Mouse (Mus musculus) gastrocnemius, postnatal 36 days (tissue): ENCODE results near the gene Cyb5d1. TPM values are rescaled to one million over a fixed set of nuclear protein-coding genes. Genes with fewer than 3 reads are reported as not detected.

ENCODE experiments used
- DNase-seq, 2 experiments: peaks; one replicate each; pipeline ENCODE4 v3.0.0; 2022
- intact Hi-C: fragments of 180-260 bp; cut with DNase I; formaldehyde crosslinking; loops from one replicate; pipeline ENCODE4 v1.15.1; 2025
- total RNA-seq, 2 experiments: library from RNA; stranded (reverse); gene quantifications; 2 replicates each; pipeline ENCODE4 v1.2.3; 2021

Gene Cyb5d1
- total RNA-seq, 2 experiments from 2014 or later, result 24.6 to 26.2 TPM

GRCm38 (mm10) chr11:69417449-69418384 is 22.3 kb upstream of the Cyb5d1 start:
- intact Hi-C loops, result loop anchor here (10.0 kb wide), 2 partner anchors 323 to 577 kb away; partner anchors contain the start of genes Gabarap, Per1 and Phf23
- DNase-seq, result peak; percentile 91

DNA sequence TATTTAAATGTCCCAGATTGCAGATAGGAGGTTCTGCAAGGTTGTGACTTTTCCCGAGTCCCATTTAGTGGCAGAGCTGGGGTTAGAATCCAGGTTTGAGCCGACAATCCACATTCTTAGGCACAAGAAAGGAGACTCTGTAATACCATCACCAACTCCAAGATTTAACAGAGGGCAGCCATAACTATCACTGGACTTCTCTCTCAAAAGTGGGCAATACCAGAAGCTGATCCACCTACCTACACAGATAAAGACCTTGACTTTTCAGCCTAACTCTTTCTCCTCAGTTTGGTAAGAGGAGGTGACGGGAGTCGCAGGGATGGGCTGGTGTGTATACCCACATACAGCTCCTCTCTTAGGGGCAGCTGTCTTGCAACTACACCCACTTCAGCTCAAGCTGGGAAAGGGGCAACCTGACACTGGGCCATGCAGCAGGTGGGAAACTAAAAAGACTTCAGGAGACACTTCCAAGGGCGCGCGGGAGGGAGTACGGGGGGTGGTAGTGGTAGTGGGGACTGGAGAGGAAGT is 21.6 kb upstream of the Cyb5d1 start:
- DNase-seq, result no peak
- intact Hi-C loops, result loop anchor here (10.0 kb wide), 2 partner anchors 322 to 578 kb away; partner anchors contain the start of genes Gabarap, Per1 and Phf23

DNA sequence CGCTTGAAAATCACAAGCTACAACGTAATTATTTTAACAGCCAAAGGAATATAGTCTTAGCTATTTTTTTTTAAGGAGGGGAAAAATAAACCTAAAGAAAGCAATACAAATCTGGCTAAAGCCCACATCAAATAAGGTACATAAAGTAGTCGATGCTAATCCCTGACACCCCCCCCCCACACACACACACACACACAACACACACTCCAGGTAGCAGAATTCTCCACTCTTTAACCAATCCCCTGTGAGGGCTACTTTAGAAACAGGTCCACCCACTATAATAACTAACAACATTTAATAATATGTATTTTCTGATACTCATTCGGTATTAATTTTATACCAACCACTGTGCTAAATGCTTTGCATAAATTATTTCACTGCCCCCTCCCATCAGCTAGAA is 21.1 kb upstream of the Cyb5d1 start:
- intact Hi-C loops, result loop anchor here (10.0 kb wide), 2 partner anchors 322 to 578 kb away; partner anchors contain the start of genes Gabarap, Per1 and Phf23
- DNase-seq, result no peak

- DNase-seq, result no peak
- intact Hi-C loops, result loop anchor here (10.0 kb wide), 2 partner anchors 321 to 579 kb away; partner anchors contain the start of genes Gabarap, Per1 and Phf23
Measured at GRCm38 (mm10) chr11:69415668-69416451, 20.4 kb upstream of the Cyb5d1 start.

- DNase-seq, result peak; percentile 64 to 66
- intact Hi-C loops, result loop anchor here (10.0 kb wide), 2 partner anchors 320 to 580 kb away; partner anchors contain the start of genes Gabarap, Per1 and Phf23
Measured at GRCm38 (mm10) chr11:69415327-69415667, 19.9 kb upstream of the Cyb5d1 start.

DNA sequence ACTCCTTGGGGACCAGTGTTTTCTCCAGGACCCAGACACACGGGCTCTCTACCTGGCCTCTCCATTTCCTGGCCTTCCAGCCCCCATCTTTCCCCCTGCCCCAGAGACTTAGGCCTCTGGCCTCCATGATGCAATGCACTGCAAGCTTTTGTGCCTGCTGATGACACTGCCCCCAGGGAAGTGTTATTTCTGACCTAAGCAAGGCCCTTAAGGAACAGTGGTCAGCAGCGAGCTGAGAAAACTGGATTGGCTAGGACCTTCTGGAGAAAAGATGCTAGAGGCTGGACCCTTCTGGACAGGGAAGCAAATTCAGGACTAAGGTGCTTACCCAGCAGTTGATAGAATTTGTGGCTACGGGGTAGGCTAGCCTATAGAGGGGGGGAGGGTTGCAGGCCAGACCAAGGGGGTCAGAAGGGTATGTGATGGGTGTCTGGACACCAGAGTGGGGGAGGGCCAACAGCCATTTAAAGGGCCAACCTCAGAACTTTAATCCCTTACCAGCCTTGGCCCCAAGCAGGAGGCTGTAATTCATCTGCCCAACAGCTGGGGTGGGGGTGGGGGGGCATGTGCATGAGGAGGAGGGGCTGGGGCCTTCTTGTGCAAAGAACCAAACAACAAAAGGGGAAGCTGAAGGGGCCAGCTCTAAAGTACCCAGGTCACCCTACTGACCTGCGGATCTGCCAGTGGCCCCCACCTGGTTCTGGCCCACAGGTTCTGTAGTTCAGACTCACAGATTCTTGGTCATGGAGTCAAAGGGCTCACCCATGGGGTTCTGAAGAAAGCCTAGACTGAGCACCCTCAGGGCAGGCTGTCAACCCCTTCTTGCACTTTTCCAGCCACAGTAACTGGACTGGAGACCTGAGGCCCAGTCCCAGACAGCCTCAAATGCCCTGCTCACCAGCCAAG is 19.2 kb upstream of the Cyb5d1 start:
- intact Hi-C loops, result loop anchor here (10.0 kb wide), 2 partner anchors 320 to 580 kb away; partner anchors contain the start of genes Gabarap, Per1 and Phf23
- DNase-seq, result no peak

DNA sequence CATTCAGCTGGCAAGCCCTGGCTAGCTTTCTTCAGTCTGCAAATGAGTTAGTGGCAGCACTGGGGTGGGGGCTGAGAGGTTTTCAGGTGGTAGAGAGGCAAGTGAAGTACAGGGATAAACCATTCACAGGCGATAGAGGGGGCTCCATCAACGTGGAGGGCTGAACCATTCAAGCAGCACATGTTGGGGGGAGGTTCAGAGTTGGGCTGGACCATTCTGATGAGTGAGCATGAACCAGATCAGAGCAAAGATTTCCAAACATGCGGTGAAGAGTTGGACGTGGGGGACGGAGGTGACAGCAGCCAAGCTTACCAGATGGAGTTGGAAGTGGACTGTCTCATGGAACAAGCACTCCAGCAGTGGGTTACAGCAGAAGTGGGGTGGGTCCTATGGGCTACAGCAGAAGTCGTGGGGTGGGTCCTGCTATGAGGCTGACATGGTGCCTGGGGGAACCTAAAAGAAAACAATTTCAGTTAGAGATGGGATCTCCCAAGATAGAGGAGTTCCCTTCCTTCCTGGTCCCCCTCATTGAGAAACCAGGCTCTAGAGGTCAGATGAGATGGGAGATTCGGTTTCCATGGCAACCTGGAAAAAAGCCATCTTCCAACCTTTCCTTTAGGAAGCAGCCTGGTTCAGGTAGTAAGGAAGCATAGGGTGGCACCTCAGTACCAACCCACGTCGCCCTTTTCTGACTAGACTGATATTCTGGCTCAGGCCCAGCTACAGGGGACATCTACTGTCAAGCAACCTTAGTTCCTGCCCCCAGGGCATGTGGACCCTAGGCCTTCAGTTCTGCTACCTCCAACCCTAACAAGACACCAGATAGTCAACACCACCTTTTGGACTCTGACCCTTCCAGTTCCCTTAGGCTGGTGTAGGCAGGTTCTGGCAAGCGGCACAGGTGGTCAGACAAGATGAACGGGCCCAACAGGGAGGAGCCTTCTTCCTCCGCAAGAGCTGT is 18.1 kb upstream of the Cyb5d1 start, which contains the start of gene Kdm6b:
TSS of gene Kdm6b (minus strand) at position 455 of the 961 bp plus-strand sequence.
- no peak for DNase-seq

DNA sequence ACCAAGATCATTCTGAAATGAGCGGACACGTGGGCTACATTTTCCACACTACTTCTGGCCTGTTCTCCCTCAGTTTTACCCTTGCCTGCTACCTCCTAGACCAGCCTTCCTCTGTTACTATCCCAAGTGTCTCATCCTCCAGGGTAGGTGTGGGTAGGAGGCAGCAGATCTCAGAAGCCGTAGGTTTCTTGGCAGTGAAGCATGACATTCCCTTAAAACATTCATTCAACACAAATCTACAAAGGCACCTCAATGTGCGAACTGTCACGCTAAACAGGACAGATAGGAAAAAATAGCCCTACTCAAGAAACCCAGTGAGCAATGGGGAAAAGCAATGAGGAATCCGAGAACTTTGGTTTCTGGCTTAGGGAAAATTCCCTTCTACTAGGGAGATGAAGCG is 17.1 kb upstream of the Cyb5d1 start:
- intact Hi-C loops, result loop anchor here (10.0 kb wide), 2 partner anchors 318 to 582 kb away; partner anchors contain the start of genes Gabarap, Per1 and Phf23
- no peak for DNase-seq

More for the DNA sequence above, 18.1 kb upstream of the Cyb5d1 start, which contains the start of gene Kdm6b:
- intact Hi-C loops, result loop anchor here (10.0 kb wide), 2 partner anchors 319 to 581 kb away; partner anchors contain the start of genes Gabarap, Per1 and Phf23

DNA sequence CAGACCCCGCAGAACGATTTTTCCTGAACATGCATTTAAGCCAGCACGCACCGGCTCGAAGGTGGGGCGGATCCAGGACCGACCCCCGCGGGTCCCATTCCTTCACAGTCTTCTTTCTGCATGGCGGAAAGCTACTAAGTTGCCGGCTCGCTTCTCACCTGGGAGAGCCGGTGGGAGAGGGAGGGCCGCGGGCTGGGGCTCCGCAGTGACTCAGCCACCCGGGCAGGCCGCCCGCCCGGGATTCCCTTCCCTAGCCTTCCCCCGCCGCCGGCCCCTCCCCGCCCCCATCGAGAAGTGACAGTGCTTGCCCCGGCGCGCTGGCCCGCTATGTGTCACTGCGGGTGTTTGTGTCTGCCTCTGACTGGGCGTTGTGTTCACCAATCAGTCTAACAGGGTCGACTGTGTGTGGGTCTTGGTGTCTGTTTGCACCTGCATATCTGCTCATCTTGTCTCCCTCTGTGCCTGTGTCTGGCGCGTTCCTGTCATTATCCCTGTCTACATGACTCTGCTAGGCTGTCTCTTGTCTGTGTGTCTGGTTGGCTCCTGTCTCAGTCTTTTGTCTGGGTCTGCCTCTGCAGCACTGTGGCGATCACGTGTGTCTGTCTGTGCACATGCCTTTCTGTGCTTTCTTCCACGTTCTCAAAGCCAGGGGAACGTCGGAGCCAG is 16.2 kb upstream of the Cyb5d1 start:
- DNase-seq, result peak; percentile 75 to 77
- intact Hi-C loops, result loop anchor here (10.0 kb wide), 2 partner anchors 317 to 583 kb away; partner anchors contain the start of genes Gabarap, Per1 and Phf23

GRCm38 (mm10) chr11:69411073-69411535 is 15.7 kb upstream of the Cyb5d1 start:
- intact Hi-C loops, result loop anchor here (10.0 kb wide), 2 partner anchors 316 to 584 kb away; partner anchors contain the start of genes Gabarap, Per1 and Phf23
- DNase-seq, result peak; percentile 93 to 94

- DNase-seq, result peak in 1 of 2 experiments; percentile 68
- intact Hi-C loops, result loop anchor here (10.0 kb wide), 2 partner anchors 316 to 584 kb away; partner anchors contain the start of genes Gabarap, Per1 and Phf23
Measured at GRCm38 (mm10) chr11:69410310-69411072, 15.1 kb upstream of the Cyb5d1 start.

DNA sequence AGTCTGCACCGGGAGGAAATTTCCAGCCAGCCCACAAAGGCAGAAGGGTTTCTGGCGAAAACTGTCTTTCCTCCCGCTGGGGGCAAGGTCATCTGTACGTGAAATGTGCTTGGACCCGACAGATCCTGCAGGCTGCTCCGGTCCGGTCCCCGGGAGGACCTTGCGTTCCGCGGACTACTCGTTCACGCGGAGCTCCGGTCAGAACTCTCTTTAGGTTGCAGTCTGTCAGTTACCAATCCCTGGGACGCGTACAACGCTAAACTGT is 14.5 kb upstream of the Cyb5d1 start:
- no peak for DNase-seq
- intact Hi-C loops, result loop anchor here (10.0 kb wide), 2 partner anchors 315 to 585 kb away; partner anchors contain the start of genes Gabarap, Per1 and Phf23

DNA sequence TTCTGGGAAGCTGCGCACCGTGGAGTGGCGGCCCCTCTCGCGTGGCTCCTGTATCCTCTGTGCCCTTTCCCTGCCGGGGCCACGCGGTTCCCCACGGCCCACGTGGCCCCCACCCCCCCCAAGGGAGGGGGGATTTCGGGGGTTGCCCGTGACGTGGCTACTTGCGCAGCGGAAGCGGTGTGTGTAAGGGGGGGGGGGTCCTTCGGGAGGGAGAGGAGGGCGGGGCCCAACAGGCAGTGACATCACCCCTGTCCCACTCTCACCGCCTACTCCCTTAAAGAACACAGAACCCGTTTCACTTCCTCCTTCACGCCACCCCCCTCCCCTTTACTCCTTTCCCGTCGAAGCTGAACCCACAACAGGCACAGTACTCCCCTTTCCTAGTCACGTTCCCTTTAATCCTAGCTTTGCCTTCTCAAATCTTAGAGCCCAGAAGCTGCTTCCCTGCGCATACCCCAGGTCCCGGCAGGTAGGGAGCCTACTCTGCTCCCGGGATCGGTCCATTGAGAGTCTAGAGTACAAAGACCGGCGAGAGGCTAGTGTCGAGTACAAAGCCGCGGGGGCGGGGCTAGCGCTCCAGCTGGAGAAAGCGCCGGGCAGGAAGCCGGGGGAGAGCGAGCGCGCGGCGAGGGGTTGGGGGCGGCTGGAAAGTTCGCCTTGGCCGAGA is 14.1 kb upstream of the Cyb5d1 start:
- intact Hi-C loops, result loop anchor here (10.0 kb wide), 2 partner anchors 315 to 585 kb away; partner anchors contain the start of genes Gabarap, Per1 and Phf23
- peak; percentile 65 to 73 for DNase-seq

DNA sequence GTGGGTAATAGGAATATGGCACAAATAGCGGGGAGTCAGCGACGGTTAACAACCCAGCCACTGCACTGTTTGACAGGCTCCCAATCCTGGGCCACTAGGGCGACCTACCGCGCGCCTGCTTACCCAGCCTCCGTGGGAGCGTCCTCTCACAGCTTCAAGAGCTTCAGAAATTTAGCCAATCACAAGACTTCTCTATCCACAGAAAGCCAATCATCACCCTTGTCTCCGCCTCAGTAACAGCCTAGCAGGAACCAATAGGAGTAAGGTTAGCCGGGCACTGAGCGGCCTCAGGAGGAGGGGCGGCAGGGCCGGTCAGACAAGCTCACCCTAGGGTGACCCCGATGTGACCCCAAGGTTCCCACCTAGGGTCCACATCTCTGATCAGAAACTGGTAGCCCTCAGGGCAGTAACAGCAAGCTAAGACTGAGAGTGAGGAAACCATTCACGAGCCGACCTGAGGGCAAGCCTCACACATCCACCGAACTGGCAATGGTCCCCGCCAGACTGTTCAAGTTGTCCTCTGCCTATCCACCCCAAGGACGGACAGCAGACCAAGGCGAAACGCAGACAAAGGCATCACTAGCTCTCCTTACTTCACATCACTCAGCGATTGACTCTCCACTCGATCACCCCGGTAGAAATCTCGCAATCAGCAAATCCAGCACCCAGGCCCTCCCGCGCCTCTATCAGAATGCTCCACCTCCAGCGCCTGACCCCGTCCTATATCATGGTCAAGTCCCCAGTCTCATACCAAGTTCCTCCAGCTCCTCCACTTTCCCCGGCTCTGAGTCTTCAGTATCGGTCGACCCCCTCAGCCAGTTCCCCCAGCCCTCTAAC is 13.3 kb upstream of the Cyb5d1 start:
- intact Hi-C loops, result no loop called here

DNA sequence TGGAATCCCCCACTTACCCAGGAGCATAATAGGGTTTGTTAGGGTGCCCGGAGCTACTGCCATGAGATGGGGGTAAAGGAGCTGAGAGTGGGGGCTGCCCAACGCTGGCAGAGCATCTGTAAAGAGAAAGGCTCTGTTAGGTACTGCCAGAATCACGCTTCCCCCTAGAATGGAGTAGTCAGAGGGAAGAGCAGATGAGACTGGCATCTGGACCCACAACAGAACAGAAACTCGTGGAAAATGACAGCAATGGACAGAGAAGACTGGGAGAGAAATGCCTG is 12.2 kb upstream of the Cyb5d1 start:
- intact Hi-C loops, result loop anchor here (2.0 kb wide), 1 partner anchor 13 kb away; no protein-coding TSS in a partner anchor
- no peak for DNase-seq

More for the DNA sequence above, 13.3 kb upstream of the Cyb5d1 start:
- peak; percentile 70 to 72 for DNase-seq
